Mouse (Mus musculus): Measurements from ENCODE around the gene Il17rd. TPM values are rescaled to one million over a fixed set of nuclear protein-coding genes. Genes with fewer than 3 reads are reported as not detected.

Gene Il17rd
- total RNA-seq, 1 experiment = 28.2 TPM

DNA sequence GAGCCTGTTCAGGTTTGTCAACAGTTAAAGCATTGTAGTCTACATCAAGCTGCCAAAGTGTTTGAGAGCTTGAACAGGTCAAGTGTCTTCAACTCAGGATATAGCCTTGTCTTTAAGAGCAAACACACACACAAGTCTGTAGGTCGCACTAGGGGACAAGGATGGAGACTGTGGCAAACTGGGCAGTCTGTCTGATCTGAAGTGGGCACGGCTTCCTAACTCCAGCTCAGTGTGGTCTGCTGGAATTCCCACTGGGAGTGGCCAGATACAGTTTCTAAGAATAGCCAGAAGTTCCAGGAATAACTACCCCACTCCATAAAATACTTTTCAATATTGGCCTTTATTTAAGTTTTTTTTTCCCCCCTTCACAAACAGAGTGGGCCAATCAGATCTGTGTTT, 37.8 kb downstream of the Il17rd start:
- Histone ChIP-seq H3K27ac (ENCODE audit: insufficient read depth, low read depth, low read length, poor library complexity, severe bottlenecking) (no peak overlapping the region), H3K9me3 (ENCODE audit: control insufficient read depth, insufficient read depth, low read depth, low read length) (no peaks in the 10 kb centered on the region), H3K4me3 (ENCODE audit: insufficient read depth in 1 of 2, low read depth in 1 of 2, low read length in 2 of 2, poor library complexity in 1 of 2, severe bottlenecking in 1 of 2) (no peak overlapping the region), H3K4me1 (ENCODE audit: control insufficient read depth in 2 of 2, insufficient read depth in 2 of 2, low read length in 2 of 2, poor library complexity in 1 of 2) (peaks cover 0 to 12% of the 10 kb centered on the region in 2 experiments; a peak in 2 of 4 replicates), H3K36me3 (ENCODE audit: control insufficient read depth, insufficient read depth, low read length, poor library complexity, severe bottlenecking) (peaks cover 5% of the 10 kb centered on the region; the same call in 1 of the 2 replicates), H3K9ac (ENCODE audit: insufficient read depth, low read depth, low read length, poor library complexity, severe bottlenecking) (no peak overlapping the region)
- DNase-seq (ENCODE audit: low read depth, low spot score) = no peak
- TF ChIP-seq MAFK (IDR thresholded peaks at IDR 0.05; ENCODE audit: insufficient read depth, low read depth, low read length) = no peak
- in situ Hi-C loops (cut with MboI; ENCODE audit: low sequenced_read_pairs in 2 of 2, unreplicated experiment in 2 of 2) = no loop called here

DNA sequence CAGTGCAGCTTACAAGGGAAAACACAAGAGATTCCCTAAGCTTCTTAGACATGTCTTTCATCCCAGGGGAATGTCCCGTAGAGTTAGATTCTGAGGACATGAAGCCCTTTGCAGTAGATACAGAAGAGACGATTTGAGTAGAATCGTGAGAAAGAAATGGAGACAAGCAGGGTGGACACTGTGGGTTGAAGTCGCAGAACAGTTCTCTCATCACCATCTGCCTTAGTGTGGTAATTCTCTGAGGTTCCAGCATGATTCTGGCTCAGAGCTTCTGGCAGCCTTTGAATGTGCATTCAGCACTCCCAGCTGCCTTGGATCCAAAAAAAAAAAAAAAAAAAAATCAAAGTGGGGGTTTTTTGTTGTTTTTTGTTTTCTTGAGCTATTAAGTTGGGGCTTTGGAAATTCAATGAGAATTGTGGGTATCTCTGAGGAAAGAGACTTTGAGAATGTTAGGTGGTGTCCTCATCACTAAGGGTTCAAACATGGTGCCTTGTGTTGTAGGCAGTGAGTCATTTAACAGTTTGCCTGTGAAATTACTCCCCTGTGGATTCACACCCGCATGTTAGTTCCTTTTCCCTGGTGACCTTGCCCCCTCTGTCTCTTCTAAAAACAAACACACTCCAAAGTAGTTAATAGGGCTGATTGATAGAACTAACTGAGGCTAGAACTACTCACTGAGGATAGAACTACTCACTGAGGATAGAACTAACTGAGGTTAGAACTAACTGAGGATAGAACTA, 43.0 kb downstream of the Il17rd start:
- in situ Hi-C loops (cut with MboI; ENCODE audit: low sequenced_read_pairs in 2 of 2, unreplicated experiment in 2 of 2) = loop anchor here in 1 of 2 experiments (10.0 kb wide), 1 partner anchor 47 kb away; the partner anchor contains the start of gene Il17rd
- H3K36me3 ChIP-seq (ENCODE audit: control insufficient read depth, insufficient read depth, low read length, poor library complexity, severe bottlenecking) = peaks cover 14% of the 10 kb centered on the region; the same call in 1 of the 2 replicates
- H3K4me3 ChIP-seq (ENCODE audit: insufficient read depth in 1 of 2, low read depth in 1 of 2, low read length in 2 of 2, poor library complexity in 1 of 2, severe bottlenecking in 1 of 2) = no peak overlapping the region
- DNase-seq (ENCODE audit: low read depth, low spot score) = no peak
- no peak for TF ChIP-seq MAFK (IDR thresholded peaks at IDR 0.05; ENCODE audit: insufficient read depth, low read depth, low read length)
- TF ChIP-seq HCFC1 (IDR thresholded peaks at IDR 0.05; ENCODE audit: borderline replicate concordance, insufficient read depth, low read length) = no peak
- TF ChIP-seq CHD2 (IDR thresholded peaks at IDR 0.05; ENCODE audit: low read depth, low read length) = no peak
- TF ChIP-seq ZNF384 (IDR thresholded peaks at IDR 0.05; ENCODE audit: low read depth, low read length) = no peak
- TF ChIP-seq ZC3H11A (IDR thresholded peaks at IDR 0.05; ENCODE audit: borderline replicate concordance, low read depth, low read length) = no peak
- H3K27ac ChIP-seq (ENCODE audit: insufficient read depth, low read depth, low read length, poor library complexity, severe bottlenecking) = no peak overlapping the region
- no peak overlapping the region for H3K9ac ChIP-seq (ENCODE audit: insufficient read depth, low read depth, low read length, poor library complexity, severe bottlenecking)
- no peaks in the 10 kb centered on the region for H3K9me3 ChIP-seq (ENCODE audit: control insufficient read depth, insufficient read depth, low read depth, low read length)
- no peaks in the 10 kb centered on the region for H3K4me1 ChIP-seq (ENCODE audit: control insufficient read depth in 2 of 2, insufficient read depth in 2 of 2, low read length in 2 of 2, poor library complexity in 1 of 2)

DNA sequence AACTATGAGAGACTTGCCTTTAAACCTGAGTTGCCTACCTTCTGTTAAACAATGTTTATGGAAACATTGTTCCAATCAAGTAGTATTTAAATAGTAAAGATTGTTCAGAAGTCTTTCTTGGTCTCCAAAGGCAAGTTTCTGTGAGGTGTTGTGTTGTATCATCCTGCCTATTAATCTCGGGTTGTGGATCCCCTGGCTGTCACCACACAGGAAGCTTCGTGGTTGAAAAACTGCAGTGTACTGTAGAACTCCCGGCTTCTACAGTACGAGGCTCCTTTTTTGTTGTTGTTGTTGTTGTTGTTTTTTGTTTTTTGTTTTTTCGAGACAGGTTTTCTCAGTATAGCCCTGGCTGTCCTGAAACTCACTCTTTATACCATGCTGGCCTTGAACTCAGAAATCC, 46.7 kb downstream of the Il17rd start:
- H3K9ac ChIP-seq (ENCODE audit: insufficient read depth, low read depth, low read length, poor library complexity, severe bottlenecking) = no peak overlapping the region
- DNase-seq (ENCODE audit: low read depth, low spot score) = no peak
- H3K27ac ChIP-seq (ENCODE audit: insufficient read depth, low read depth, low read length, poor library complexity, severe bottlenecking) = no peak overlapping the region
- peaks cover 22% of the 10 kb centered on the region for H3K36me3 ChIP-seq (ENCODE audit: control insufficient read depth, insufficient read depth, low read length, poor library complexity, severe bottlenecking)
- TF ChIP-seq ZC3H11A (IDR thresholded peaks at IDR 0.05; ENCODE audit: borderline replicate concordance, low read depth, low read length) (no peak), ZNF384 (IDR thresholded peaks at IDR 0.05; ENCODE audit: low read depth, low read length) (no peak), MAFK (IDR thresholded peaks at IDR 0.05; ENCODE audit: insufficient read depth, low read depth, low read length) (no peak), CHD2 (IDR thresholded peaks at IDR 0.05; ENCODE audit: low read depth, low read length) (no peak), HCFC1 (IDR thresholded peaks at IDR 0.05; ENCODE audit: borderline replicate concordance, insufficient read depth, low read length) (no peak)
- in situ Hi-C loops (cut with MboI; ENCODE audit: low sequenced_read_pairs in 2 of 2, unreplicated experiment in 2 of 2) = loop anchor here in 1 of 2 experiments (10.0 kb wide), 1 partner anchor 51 kb away; the partner anchor contains the start of gene Il17rd
- no peaks in the 10 kb centered on the region for H3K9me3 ChIP-seq (ENCODE audit: control insufficient read depth, insufficient read depth, low read depth, low read length)
- H3K4me1 ChIP-seq (ENCODE audit: control insufficient read depth in 2 of 2, insufficient read depth in 2 of 2, low read length in 2 of 2, poor library complexity in 1 of 2) = peaks cover 0 to 3% of the 10 kb centered on the region in 2 experiments; a peak in 1 of 4 replicates
- H3K4me3 ChIP-seq (ENCODE audit: insufficient read depth in 1 of 2, low read depth in 1 of 2, low read length in 2 of 2, poor library complexity in 1 of 2, severe bottlenecking in 1 of 2) = no peak overlapping the region

DNA sequence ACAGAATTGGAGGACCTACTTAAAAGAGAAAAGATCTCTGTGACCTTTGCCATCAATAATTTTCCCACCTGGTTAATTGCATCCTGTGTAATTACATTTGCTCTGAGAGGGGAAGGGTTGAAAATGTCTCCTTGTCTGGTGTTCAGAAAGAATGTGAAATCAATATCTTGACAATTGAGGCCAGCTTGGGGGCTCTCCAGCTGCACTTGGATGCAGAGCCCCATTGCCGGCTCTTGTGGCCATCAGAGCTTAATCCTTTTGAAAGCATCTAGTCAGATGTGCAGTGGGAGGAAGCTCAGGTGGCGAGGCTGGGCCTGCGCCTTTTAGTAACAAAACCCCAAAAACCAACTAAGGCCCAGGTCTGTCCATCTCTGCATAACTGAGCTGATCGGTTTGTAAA, 47.3 kb downstream of the Il17rd start:
- no peak for DNase-seq (ENCODE audit: low read depth, low spot score)
- H3K9ac ChIP-seq (ENCODE audit: insufficient read depth, low read depth, low read length, poor library complexity, severe bottlenecking) = no peak overlapping the region
- in situ Hi-C loops (cut with MboI; ENCODE audit: low sequenced_read_pairs in 2 of 2, unreplicated experiment in 2 of 2) = loop anchor here in 1 of 2 experiments (10.0 kb wide), 1 partner anchor 51 kb away; the partner anchor contains the start of gene Il17rd
- no peak overlapping the region for H3K4me3 ChIP-seq (ENCODE audit: insufficient read depth in 1 of 2, low read depth in 1 of 2, low read length in 2 of 2, poor library complexity in 1 of 2, severe bottlenecking in 1 of 2)
- H3K9me3 ChIP-seq (ENCODE audit: control insufficient read depth, insufficient read depth, low read depth, low read length) = no peaks in the 10 kb centered on the region
- H3K36me3 ChIP-seq (ENCODE audit: control insufficient read depth, insufficient read depth, low read length, poor library complexity, severe bottlenecking) = peaks cover 22% of the 10 kb centered on the region
- no peak overlapping the region for H3K27ac ChIP-seq (ENCODE audit: insufficient read depth, low read depth, low read length, poor library complexity, severe bottlenecking)
- peaks cover 0 to 3% of the 10 kb centered on the region in 2 experiments; a peak in 1 of 4 replicates for H3K4me1 ChIP-seq (ENCODE audit: control insufficient read depth in 2 of 2, insufficient read depth in 2 of 2, low read length in 2 of 2, poor library complexity in 1 of 2)
- no peak for TF ChIP-seq ZC3H11A (IDR thresholded peaks at IDR 0.05; ENCODE audit: borderline replicate concordance, low read depth, low read length)
- no peak for TF ChIP-seq CHD2 (IDR thresholded peaks at IDR 0.05; ENCODE audit: low read depth, low read length)
- no peak for TF ChIP-seq ZNF384 (IDR thresholded peaks at IDR 0.05; ENCODE audit: low read depth, low read length)
